Mouse (Mus musculus): ENCODE data around the gene Arhgdia. TPM values are rescaled to one million over a fixed set of nuclear protein-coding genes. Genes with fewer than 3 reads are reported as not detected.

Gene Arhgdia
- total and polyA plus RNA-seq, 3 experiments = 172 to 958 (median 417) TPM

- no peak for DNase-seq (ENCODE audit: extremely low read depth)
- dilution Hi-C loops (cut with MboI; ENCODE audit: extremely low pct_ligation_motif_present, extremely low pct_unique_long_range_greater_than_20kb, low sequenced_read_pairs) (no loop called here), in situ Hi-C loops (cut with MboI; ENCODE audit: low pct_ligation_motif_present, low pct_unique_long_range_greater_than_20kb, low sequenced_read_pairs) (no loop called here)
- no peaks in the 10 kb centered on the region for H3K9me3 ChIP-seq (replicated peaks; ENCODE audit: low read length)
- H3K79me2 ChIP-seq (replicated peaks; ENCODE audit: control insufficient read depth, extremely low read depth, insufficient read depth, poor library complexity, severe bottlenecking) = peaks cover 39% of the 10 kb centered on the region
- H3K9ac ChIP-seq (ENCODE audit: insufficient read depth, low read depth) = peak overlapping the region; percentile 96
- TF ChIP-seq NELFE (IDR thresholded peaks at IDR 0.05; ENCODE audit: low read depth, low read length) = no peak
- TF ChIP-seq TBP (conservative IDR thresholded peaks at IDR 0.05; ENCODE audit: low read depth, low read length) = no peak
- TF ChIP-seq UBTF (IDR thresholded peaks at IDR 0.05; ENCODE audit: low read depth, low read length) = 0 out of 2 replicates have a peak, but pooled peaks have one; percentile 33
- TF ChIP-seq SMC3 (IDR thresholded peaks at IDR 0.05; ENCODE audit: low read depth, low read length) = no peak
- TF ChIP-seq SIN3A (IDR thresholded peaks at IDR 0.05; ENCODE audit: low read length) = 0 out of 2 replicates have a peak, but pooled peaks have one; percentile 10
- no peak for TF ChIP-seq TCF12 (IDR thresholded peaks at IDR 0.05; ENCODE audit: low read depth, low read length)
- peak overlapping the region; percentile 87 for H3K4me2 ChIP-seq (ENCODE audit: insufficient read depth, low read depth, poor library complexity, severe bottlenecking)
- H3K27me3 ChIP-seq (replicated peaks) = no peaks in the 10 kb centered on the region
- peak overlapping the region; percentile 12 to 83 (median 74) for H3K4me3 ChIP-seq (replicated peaks in 1 of 3; ENCODE audit: low read depth in 2 of 3, low read length in 2 of 3, poor library complexity in 1 of 3)
- peaks cover 38 to 69% of the 10 kb centered on the region in 2 experiments for H3K4me1 ChIP-seq (ENCODE audit: control insufficient read depth in 1 of 2, insufficient read depth in 2 of 2)
- H3K36me3 ChIP-seq (replicated peaks in 1 of 2; ENCODE audit: control insufficient read depth in 1 of 2, insufficient read depth in 1 of 2, low read length in 1 of 2) = peaks cover 22 to 32% of the 10 kb centered on the region in 2 experiments
- H3K27ac ChIP-seq (ENCODE audit: insufficient read depth, low read depth) = peak overlapping the region; percentile 74
Measured at GRCm38 (mm10) chr11:120630401-120630871, 49.0 kb upstream of the Arhgdia start.

DNA sequence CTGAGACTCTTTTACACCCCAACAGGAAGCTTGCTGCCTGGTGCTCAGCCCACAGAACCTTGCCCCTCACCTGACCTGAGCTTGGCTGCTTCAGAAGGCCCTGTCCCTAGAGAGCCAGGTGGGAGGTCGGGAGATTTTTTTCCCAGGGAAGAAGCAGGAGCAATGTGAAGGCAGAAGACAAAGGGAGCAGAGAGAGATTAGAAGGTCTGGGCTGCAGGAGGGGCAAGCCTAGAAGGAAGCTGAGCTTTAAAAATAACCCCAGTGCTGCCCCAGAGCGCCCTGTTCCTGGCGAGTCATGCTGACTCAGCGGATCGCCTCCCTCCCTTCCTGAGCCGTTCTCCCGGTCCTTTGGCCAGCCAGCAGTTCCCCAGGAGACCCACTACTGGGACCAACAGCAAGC, 48.5 kb upstream of the Arhgdia start:
- no peaks in the 10 kb centered on the region for H3K9me3 ChIP-seq (replicated peaks; ENCODE audit: low read length)
- no peaks in the 10 kb centered on the region for H3K27me3 ChIP-seq (replicated peaks)
- peaks cover 22 to 34% of the 10 kb centered on the region in 2 experiments for H3K36me3 ChIP-seq (replicated peaks in 1 of 2; ENCODE audit: control insufficient read depth in 1 of 2, insufficient read depth in 1 of 2, low read length in 1 of 2)
- peak overlapping the region; percentile 96 for H3K9ac ChIP-seq (ENCODE audit: insufficient read depth, low read depth)
- H3K4me2 ChIP-seq (ENCODE audit: insufficient read depth, low read depth, poor library complexity, severe bottlenecking) = peak overlapping the region; percentile 87
- H3K4me3 ChIP-seq (replicated peaks in 1 of 3; ENCODE audit: low read depth in 2 of 3, low read length in 2 of 3, poor library complexity in 1 of 3) = peak overlapping the region; percentile 12 to 74 (median 20)
- TF ChIP-seq MAFK (IDR thresholded peaks at IDR 0.05; ENCODE audit: insufficient replicate concordance, low read length) (peak; percentile 98), SIN3A (IDR thresholded peaks at IDR 0.05; ENCODE audit: low read length) (peak; percentile 35; the same call in 1 of the 2 replicates), POLR2AphosphoS2 (IDR thresholded peaks at IDR 0.05; ENCODE audit: low read depth, low read length) (no peak), MXI1 (IDR thresholded peaks at IDR 0.05; ENCODE audit: low read depth, low read length) (0 out of 2 replicates have a peak, but pooled peaks have one; percentile 20), NRF1 (IDR thresholded peaks at IDR 0.05; ENCODE audit: low read depth, low read length) (no peak), ELF1 (IDR thresholded peaks at IDR 0.05; ENCODE audit: low read depth, low read length) (0 out of 2 replicates have a peak, but pooled peaks have one; percentile 14), BHLHE40 (IDR thresholded peaks at IDR 0.05; ENCODE audit: low read depth, low read length) (0 out of 2 replicates have a peak, but pooled peaks have one; percentile 16)
- H3K79me2 ChIP-seq (replicated peaks; ENCODE audit: control insufficient read depth, extremely low read depth, insufficient read depth, poor library complexity, severe bottlenecking) = peaks cover 39% of the 10 kb centered on the region
- dilution Hi-C loops (cut with MboI; ENCODE audit: extremely low pct_ligation_motif_present, extremely low pct_unique_long_range_greater_than_20kb, low sequenced_read_pairs) (no loop called here), in situ Hi-C loops (cut with MboI; ENCODE audit: low pct_ligation_motif_present, low pct_unique_long_range_greater_than_20kb, low sequenced_read_pairs) (loop anchor here (10.0 kb wide), 1 partner anchor 55 kb away; no protein-coding TSS in a partner anchor)
- peaks cover 42 to 73% of the 10 kb centered on the region in 2 experiments for H3K4me1 ChIP-seq (ENCODE audit: control insufficient read depth in 1 of 2, insufficient read depth in 2 of 2)
- peak overlapping the region; percentile 74 for H3K27ac ChIP-seq (ENCODE audit: insufficient read depth, low read depth)
- DNase-seq (ENCODE audit: extremely low read depth) = no peak

DNA sequence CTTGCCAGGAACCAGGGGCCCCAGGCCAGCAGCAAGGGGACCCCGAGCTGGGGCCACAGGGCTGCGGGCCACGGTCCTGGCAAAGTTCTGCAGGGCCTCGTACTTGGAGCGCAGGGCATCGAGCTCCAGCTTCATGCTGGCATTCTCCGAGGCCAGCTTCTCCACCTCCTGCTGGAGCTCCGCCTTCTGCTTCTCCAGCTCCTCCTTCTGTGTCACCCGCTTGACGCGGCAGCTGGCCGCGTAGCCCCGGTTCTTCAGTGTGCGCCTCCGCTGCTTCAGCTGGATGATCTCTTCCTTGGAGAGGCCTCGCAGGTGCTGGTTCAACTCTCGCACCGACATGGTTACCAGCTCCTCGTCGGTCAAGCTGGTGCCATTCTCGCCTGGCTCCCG, 47.9 kb upstream of the Arhgdia start:
- dilution Hi-C loops (cut with MboI; ENCODE audit: extremely low pct_ligation_motif_present, extremely low pct_unique_long_range_greater_than_20kb, low sequenced_read_pairs) (no loop called here), in situ Hi-C loops (cut with MboI; ENCODE audit: low pct_ligation_motif_present, low pct_unique_long_range_greater_than_20kb, low sequenced_read_pairs) (loop anchor here (10.0 kb wide), 1 partner anchor 55 kb away; no protein-coding TSS in a partner anchor)
- peaks cover 42% of the 10 kb centered on the region for H3K79me2 ChIP-seq (replicated peaks; ENCODE audit: control insufficient read depth, extremely low read depth, insufficient read depth, poor library complexity, severe bottlenecking)
- H3K9me3 ChIP-seq (replicated peaks; ENCODE audit: low read length) = no peaks in the 10 kb centered on the region
- H3K27ac ChIP-seq (ENCODE audit: insufficient read depth, low read depth) = peak overlapping the region; percentile 74
- peaks cover 42 to 72% of the 10 kb centered on the region in 2 experiments for H3K4me1 ChIP-seq (ENCODE audit: control insufficient read depth in 1 of 2, insufficient read depth in 2 of 2)
- H3K27me3 ChIP-seq (replicated peaks) = no peaks in the 10 kb centered on the region
- H3K4me3 ChIP-seq (replicated peaks in 1 of 3; ENCODE audit: low read depth in 2 of 3, low read length in 2 of 3, poor library complexity in 1 of 3) = peak overlapping the region in 2 of 3 experiments; percentile 23 to 74
- H3K9ac ChIP-seq (ENCODE audit: insufficient read depth, low read depth) = peak overlapping the region; percentile 96
- peaks cover 22 to 34% of the 10 kb centered on the region in 2 experiments for H3K36me3 ChIP-seq (replicated peaks in 1 of 2; ENCODE audit: control insufficient read depth in 1 of 2, insufficient read depth in 1 of 2, low read length in 1 of 2)
- peak; percentile 34; the same call in 1 of the 2 replicates for TF ChIP-seq POLR2A (IDR thresholded peaks at IDR 0.05; ENCODE audit: low read depth, low read length)
- TF ChIP-seq ZKSCAN1 (IDR thresholded peaks at IDR 0.05; ENCODE audit: borderline replicate concordance, low read depth, low read length) = no peak
- TF ChIP-seq ELF1 (IDR thresholded peaks at IDR 0.05; ENCODE audit: low read depth, low read length) = no peak
- no peak for TF ChIP-seq POLR2AphosphoS2 (IDR thresholded peaks at IDR 0.05; ENCODE audit: low read depth, low read length)
- TF ChIP-seq NELFE (IDR thresholded peaks at IDR 0.05; ENCODE audit: low read depth, low read length) = no peak
- no peak for TF ChIP-seq HCFC1 (IDR thresholded peaks at IDR 0.05; ENCODE audit: low read depth, low read length)
- no peak for DNase-seq (ENCODE audit: extremely low read depth)
- H3K4me2 ChIP-seq (ENCODE audit: insufficient read depth, low read depth, poor library complexity, severe bottlenecking) = peak overlapping the region; percentile 87
